ENCODE assay signal across 13 mouse cellular contexts in genomic region chr16:72444428-72445135, GRCm38 (mm10).
DNase-seq lines count a peak whose midpoint lies in the region; ATAC-seq and TF ChIP-seq lines count a peak whose summit lies in the region.
"Had no signal": no experiment of that assay in that cellular context is flagged by ENCODE, and none has a peak within 500 bp of the region (broad histone marks: within the 10 kb centered on the region; RNA-seq: fewer than 3 reads in every experiment).

No protein-coding gene starts in this region.

- WGBS in kidney, embryonic 16.5 days, result 64% methylated on average over 18 of the region's 18 CpGs
- 50% methylated on average over 18 of the region's 18 CpGs for WGBS in forebrain, embryonic 11.5 days
- 21% methylated on average over 18 of the region's 18 CpGs for WGBS in forebrain, postnatal 0 days
- 33% methylated on average over 18 of the region's 18 CpGs for WGBS in midbrain, embryonic 14.5 days

- H3K4me3 ChIP-seq in kidney, embryonic 16.5 days (ENCODE audit: low read length), result no peak overlapping the region
- no peak overlapping the region for H3K4me3 ChIP-seq in forebrain, embryonic 11.5 days (ENCODE audit: low read depth, low read length)
- peak overlapping the region; percentile 8 for H3K4me3 ChIP-seq in forebrain, postnatal 0 days (ENCODE audit: low read depth, low read length)
- H3K4me3 ChIP-seq in midbrain, embryonic 14.5 days (replicated peaks; ENCODE audit: low read depth, low read length), result no peak overlapping the region
- H3K4me3 ChIP-seq in left cerebral cortex, adult 2 months, result no peak overlapping the region
- H3K4me3 ChIP-seq: megakaryocyte, embryonic 14.5 days had no signal

- ATAC-seq in kidney, embryonic 16.5 days (ENCODE audit: low FRiP score, low TSS enrichment), result no peak
- ATAC-seq in forebrain, embryonic 11.5 days (replicated peaks; ENCODE audit: low FRiP score), result peak; percentile 53; the same call in 1 of the 2 replicates
- ATAC-seq in forebrain, postnatal 0 days, result no peak
- no peak for ATAC-seq in midbrain, embryonic 14.5 days (ENCODE audit: low FRiP score, low TSS enrichment)

- H3K27ac ChIP-seq in kidney, embryonic 16.5 days (ENCODE audit: low read length), result no peak overlapping the region
- H3K27ac ChIP-seq in forebrain, embryonic 11.5 days (ENCODE audit: low read depth, low read length), result no peak overlapping the region
- H3K27ac ChIP-seq in forebrain, postnatal 0 days (ENCODE audit: low read depth, low read length), result no peak overlapping the region
- no peak overlapping the region for H3K27ac ChIP-seq in midbrain, embryonic 14.5 days (replicated peaks; ENCODE audit: low read depth, low read length)
- H3K27ac ChIP-seq in left cerebral cortex, adult 2 months, result no peak overlapping the region

- H3K36me3 ChIP-seq in kidney, embryonic 16.5 days (ENCODE audit: insufficient read depth, low read length), result no peaks in the 10 kb centered on the region
- H3K36me3 ChIP-seq in forebrain, embryonic 11.5 days (ENCODE audit: control insufficient read depth, insufficient read depth, low read length), result no peaks in the 10 kb centered on the region
- H3K36me3 ChIP-seq in forebrain, postnatal 0 days (ENCODE audit: insufficient read depth), result no peaks in the 10 kb centered on the region
- no peaks in the 10 kb centered on the region for H3K36me3 ChIP-seq in midbrain, embryonic 14.5 days (ENCODE audit: control insufficient read depth, insufficient read depth, low read length)

- peak overlapping the region; percentile 16; the same call in 1 of the 2 replicates for H3K4me2 ChIP-seq in kidney, embryonic 16.5 days (replicated peaks; ENCODE audit: low read depth, low read length)
- H3K4me2 ChIP-seq in forebrain, embryonic 11.5 days (ENCODE audit: low read depth, low read length, severe bottlenecking), result peak overlapping the region; percentile 18; the same call in 1 of the 2 replicates
- peak overlapping the region; percentile 31 for H3K4me2 ChIP-seq in forebrain, postnatal 0 days (ENCODE audit: low read depth)
- peak overlapping the region; percentile 18; the same call in 1 of the 2 replicates for H3K4me2 ChIP-seq in midbrain, embryonic 14.5 days (ENCODE audit: low read length)

- no peak for TF ChIP-seq CTCF in forebrain, postnatal 0 days (IDR thresholded peaks at IDR 0.05; ENCODE audit: low read depth)
- no peak for TF ChIP-seq CTCF in left cerebral cortex, adult 2 months (IDR thresholded peaks at IDR 0.05)

- H3K9me3 ChIP-seq in kidney, embryonic 16.5 days (ENCODE audit: low read length), result no peaks in the 10 kb centered on the region
- H3K9me3 ChIP-seq in forebrain, embryonic 11.5 days (ENCODE audit: control insufficient read depth, low read length), result no peaks in the 10 kb centered on the region
- H3K9me3 ChIP-seq in forebrain, postnatal 0 days (ENCODE audit: low read length), result no peaks in the 10 kb centered on the region
- no peaks in the 10 kb centered on the region for H3K9me3 ChIP-seq in midbrain, embryonic 14.5 days (ENCODE audit: control insufficient read depth, low read length)
- H3K9me3 ChIP-seq: megakaryocyte, embryonic 14.5 days had no signal

- no peaks in the 10 kb centered on the region for H3K27me3 ChIP-seq in kidney, embryonic 16.5 days (ENCODE audit: insufficient read depth, low read length)
- no peaks in the 10 kb centered on the region for H3K27me3 ChIP-seq in forebrain, embryonic 11.5 days (ENCODE audit: control insufficient read depth, insufficient read depth, low read length)
- no peaks in the 10 kb centered on the region for H3K27me3 ChIP-seq in forebrain, postnatal 0 days (ENCODE audit: insufficient read depth, low read length)
- no peaks in the 10 kb centered on the region for H3K27me3 ChIP-seq in midbrain, embryonic 14.5 days (ENCODE audit: control insufficient read depth, insufficient read depth, low read length)
- H3K27me3 ChIP-seq: CH12.LX; megakaryocyte, embryonic 14.5 days had no signal

- no peak for DNase-seq in kidney, postnatal 25 days
- no peak for DNase-seq in forebrain, embryonic 11.5 days (ENCODE audit: low spot score)
- peak; percentile 24 for DNase-seq in forebrain, postnatal 0 days
- DNase-seq in midbrain, embryonic 14.5 days, result peak; percentile 36
- no peak for DNase-seq in urinary bladder, postnatal 10 days (ENCODE audit: low spot score)
- DNase-seq in left cerebral cortex, adult 2 months (ENCODE audit: extremely low spot score in 1 of 2, low spot score in 2 of 2), result no peak
- DNase-seq: adrenal gland, postnatal 36 days; cerebellum, adult 9-10 months; kidney, adult 18-20 months; thymus, postnatal 25 days had no signal

- intact Hi-C loops in left cerebral cortex, adult 2 months (cut with DNase I), result no loop called here

- H3K4me1 ChIP-seq in kidney, embryonic 16.5 days (ENCODE audit: insufficient read depth, low read length), result 0 out of 2 replicates have a peak, but pooled peaks cover 3% of the 10 kb centered on the region
- no peaks in the 10 kb centered on the region for H3K4me1 ChIP-seq in forebrain, embryonic 11.5 days (replicated peaks; ENCODE audit: control insufficient read depth, insufficient read depth, low read length)
- no peaks in the 10 kb centered on the region for H3K4me1 ChIP-seq in forebrain, postnatal 0 days (ENCODE audit: insufficient read depth)
- 0 out of 2 replicates have a peak, but pooled peaks cover 3% of the 10 kb centered on the region for H3K4me1 ChIP-seq in midbrain, embryonic 14.5 days (ENCODE audit: control insufficient read depth, insufficient read depth, low read length)
- H3K4me1 ChIP-seq: megakaryocyte, embryonic 14.5 days had no signal

- no peak overlapping the region for H3K9ac ChIP-seq in kidney, embryonic 16.5 days (replicated peaks; ENCODE audit: low read length)
- H3K9ac ChIP-seq in forebrain, embryonic 11.5 days (ENCODE audit: low read length), result no peak overlapping the region
- H3K9ac ChIP-seq in forebrain, postnatal 0 days, result no peak overlapping the region
- H3K9ac ChIP-seq in midbrain, embryonic 14.5 days (replicated peaks; ENCODE audit: low read length), result no peak overlapping the region

Comparison
In these comparisons a context has a peak if more than half of its experiments do, and no peak if none do; other contexts are left out.
1. DNase-seq: peak in forebrain, postnatal 0 days (single experiment) and midbrain, embryonic 14.5 days (single experiment); none in kidney, postnatal 25 days (0 of 2), forebrain, embryonic 11.5 days (single experiment), urinary bladder, postnatal 10 days (single experiment) and left cerebral cortex, adult 2 months (0 of 2).
2. Peak in every context shown above with its lines, with median percentiles within 50 percentile points of each other: H3K4me2 ChIP-seq.